Mouse (Mus musculus): ENCODE data around the gene Thop1. TPM values are rescaled to one million over a fixed set of nuclear protein-coding genes. Genes with fewer than 3 reads are reported as not detected.
"Not testable (repeated sequence)": the region's sequence is repeated elsewhere in the genome, so short reads cannot be mapped to it uniquely, and the experiment has no call there.

Thop1 gene
- polyA plus RNA-seq, 1 experiment = 30.7 TPM

GRCm38 (mm10) chr10:81052577-81052976 is 17.3 kb upstream of the Thop1 start:
- Histone ChIP-seq H3K4me1 (replicated peaks; ENCODE audit: control insufficient read depth, insufficient read depth, low read length) (peaks cover 21% of the 10 kb centered on the region), H3K27me3 (ENCODE audit: control insufficient read depth, insufficient read depth, low read length) (no peaks in the 10 kb centered on the region), H3K4me3 (ENCODE audit: control insufficient read depth, insufficient read depth, low read length) (no peak overlapping the region), H3K27ac (ENCODE audit: control insufficient read depth, insufficient read depth, low read length) (no peak overlapping the region), H3K36me3 (ENCODE audit: control insufficient read depth, insufficient read depth, low read length) (peaks cover 30% of the 10 kb centered on the region)
- DNase-seq = no peak
- 93% methylated on average over 5 of the region's 5 CpGs for WGBS
- TF ChIP-seq CTCF (IDR thresholded peaks at IDR 0.05; ENCODE audit: borderline replicate concordance, control insufficient read depth, extremely low read depth, insufficient read depth, low read length, poor library complexity) = no peak
- no peak for TF ChIP-seq POLR2A (IDR thresholded peaks at IDR 0.05; ENCODE audit: control insufficient read depth, extremely low read depth, insufficient read depth, low read length, poor library complexity)

- 95% methylated on average over 6 of the region's 6 CpGs for WGBS
- Histone ChIP-seq H3K27me3 (ENCODE audit: control insufficient read depth, insufficient read depth, low read length) (no peaks in the 10 kb centered on the region), H3K4me3 (ENCODE audit: control insufficient read depth, insufficient read depth, low read length) (no peak overlapping the region), H3K4me1 (replicated peaks; ENCODE audit: control insufficient read depth, insufficient read depth, low read length) (peaks cover 35% of the 10 kb centered on the region), H3K27ac (ENCODE audit: control insufficient read depth, insufficient read depth, low read length) (no peak overlapping the region), H3K36me3 (ENCODE audit: control insufficient read depth, insufficient read depth, low read length) (peaks cover 13% of the 10 kb centered on the region)
- DNase-seq = no peak
- TF ChIP-seq CTCF (IDR thresholded peaks at IDR 0.05; ENCODE audit: borderline replicate concordance, control insufficient read depth, extremely low read depth, insufficient read depth, low read length, poor library complexity) = no peak
- TF ChIP-seq POLR2A (IDR thresholded peaks at IDR 0.05; ENCODE audit: control insufficient read depth, extremely low read depth, insufficient read depth, low read length, poor library complexity) = no peak
Observed at GRCm38 (mm10) chr10:81055169-81055568, 14.7 kb upstream of the Thop1 start.

GRCm38 (mm10) chr10:81055802-81056340 is 14.0 kb upstream of the Thop1 start:
- not testable (repeated sequence) for H3K27me3 ChIP-seq (ENCODE audit: control insufficient read depth, insufficient read depth, low read length); H3K36me3 ChIP-seq (ENCODE audit: control insufficient read depth, insufficient read depth, low read length); H3K27ac ChIP-seq (ENCODE audit: control insufficient read depth, insufficient read depth, low read length); DNase-seq; H3K4me3 ChIP-seq (ENCODE audit: control insufficient read depth, insufficient read depth, low read length)
- H3K4me1 ChIP-seq (replicated peaks; ENCODE audit: control insufficient read depth, insufficient read depth, low read length) = peaks cover 35% of the 10 kb centered on the region
- WGBS = 80% methylated on average over 11 of the region's 11 CpGs

- 96% methylated on average over 23 of the region's 23 CpGs for WGBS
- no peak for DNase-seq
- H3K36me3 ChIP-seq (ENCODE audit: control insufficient read depth, insufficient read depth, low read length) = no peaks in the 10 kb centered on the region
- H3K27ac ChIP-seq (ENCODE audit: control insufficient read depth, insufficient read depth, low read length) = no peak overlapping the region
- TF ChIP-seq CTCF (IDR thresholded peaks at IDR 0.05; ENCODE audit: borderline replicate concordance, control insufficient read depth, extremely low read depth, insufficient read depth, low read length, poor library complexity) (no peak), POLR2A (IDR thresholded peaks at IDR 0.05; ENCODE audit: control insufficient read depth, extremely low read depth, insufficient read depth, low read length, poor library complexity) (no peak)
- peaks cover 35% of the 10 kb centered on the region for H3K4me1 ChIP-seq (replicated peaks; ENCODE audit: control insufficient read depth, insufficient read depth, low read length)
- no peaks in the 10 kb centered on the region for H3K27me3 ChIP-seq (ENCODE audit: control insufficient read depth, insufficient read depth, low read length)
- no peak overlapping the region for H3K4me3 ChIP-seq (ENCODE audit: control insufficient read depth, insufficient read depth, low read length)
Observed at GRCm38 (mm10) chr10:81057406-81058130, 12.3 kb upstream of the Thop1 start.

- Histone ChIP-seq H3K4me1 (replicated peaks; ENCODE audit: control insufficient read depth, insufficient read depth, low read length) (peaks cover 35% of the 10 kb centered on the region), H3K4me3 (ENCODE audit: control insufficient read depth, insufficient read depth, low read length) (no peak overlapping the region), H3K27ac (ENCODE audit: control insufficient read depth, insufficient read depth, low read length) (no peak overlapping the region), H3K27me3 (ENCODE audit: control insufficient read depth, insufficient read depth, low read length) (no peaks in the 10 kb centered on the region), H3K36me3 (ENCODE audit: control insufficient read depth, insufficient read depth, low read length) (no peaks in the 10 kb centered on the region)
- 84% methylated on average over 6 of the region's 6 CpGs for WGBS
- TF ChIP-seq POLR2A (IDR thresholded peaks at IDR 0.05; ENCODE audit: control insufficient read depth, extremely low read depth, insufficient read depth, low read length, poor library complexity) (no peak), CTCF (IDR thresholded peaks at IDR 0.05; ENCODE audit: borderline replicate concordance, control insufficient read depth, extremely low read depth, insufficient read depth, low read length, poor library complexity) (no peak)
- no peak for DNase-seq
Observed at GRCm38 (mm10) chr10:81058896-81059295, 10.9 kb upstream of the Thop1 start.

GRCm38 (mm10) chr10:81059603-81060543 is 10.0 kb upstream of the Thop1 start, which contains the start of gene Sgta:
Gene Sgta, minus strand, starts transcription at chr10:81060181.
- TF ChIP-seq CTCF (IDR thresholded peaks at IDR 0.05; ENCODE audit: borderline replicate concordance, control insufficient read depth, extremely low read depth, insufficient read depth, low read length, poor library complexity) = peak; percentile 27; the same call in 1 of the 2 replicates
- peak; percentile 57; the same call in 1 of the 2 replicates for TF ChIP-seq POLR2A (IDR thresholded peaks at IDR 0.05; ENCODE audit: control insufficient read depth, extremely low read depth, insufficient read depth, low read length, poor library complexity)
- under 1% methylated on average over 48 of the region's 48 CpGs for WGBS
- Histone ChIP-seq H3K27ac (ENCODE audit: control insufficient read depth, insufficient read depth, low read length) (no peak within 1 kb of the TSS), H3K27me3 (ENCODE audit: control insufficient read depth, insufficient read depth, low read length) (no peaks in the 10 kb centered on the region), H3K4me3 (ENCODE audit: control insufficient read depth, insufficient read depth, low read length) (peak within 1 kb of the TSS; percentile 77), H3K36me3 (ENCODE audit: control insufficient read depth, insufficient read depth, low read length) (no peaks in the 10 kb centered on the region), H3K4me1 (replicated peaks; ENCODE audit: control insufficient read depth, insufficient read depth, low read length) (peaks cover 35% of the 10 kb centered on the region)
- DNase-seq = peak; percentile 97

All from thymus, adult 2 months (tissue).